ENCODE assay signal across 28 mouse cellular contexts in the genomic region with DNA sequence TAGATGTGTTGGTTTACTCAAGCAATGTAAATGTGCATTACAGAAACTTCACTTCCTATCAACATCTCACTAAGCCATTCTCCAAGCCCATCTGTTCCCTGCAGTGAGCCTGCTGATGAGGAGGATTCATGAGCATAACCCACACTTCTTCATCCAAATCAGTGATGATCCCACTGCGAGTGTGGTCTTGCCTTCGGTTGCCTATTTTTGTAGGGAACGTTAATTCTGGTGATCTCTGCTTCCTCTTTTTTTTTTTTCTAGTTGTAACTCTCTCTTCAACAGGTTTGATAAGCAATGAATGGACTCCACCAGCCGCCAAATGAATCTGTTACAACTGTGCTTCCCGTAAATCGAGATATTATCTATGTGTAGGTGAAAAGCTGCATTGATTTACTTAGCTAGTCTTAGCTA.
DNase-seq lines count a peak whose midpoint lies in the region; ATAC-seq and TF ChIP-seq lines count a peak whose summit lies in the region.
"Had no signal": no experiment of that assay in that cellular context is flagged by ENCODE, and none has a peak within 500 bp of the region (broad histone marks: within the 10 kb centered on the region; RNA-seq: fewer than 3 reads in every experiment).

No protein-coding gene starts in this region.

- 88% methylated on average over 6 of the region's 6 CpGs for WGBS in midbrain, postnatal 0 days
- WGBS in midbrain, embryonic 16.5 days = 91% methylated on average over 6 of the region's 6 CpGs

- no peaks in the 10 kb centered on the region for H3K36me3 ChIP-seq in midbrain, postnatal 0 days (ENCODE audit: insufficient read depth, low read length)
- H3K36me3 ChIP-seq in midbrain, embryonic 16.5 days (ENCODE audit: control insufficient read depth, insufficient read depth, low read length) = no peaks in the 10 kb centered on the region
- H3K36me3 ChIP-seq: embryonic facial prominence, embryonic 12.5 days; G1E; heart, embryonic 13.5 days; liver, embryonic 12.5 days; midbrain, embryonic 15.5 days; neural tube, embryonic 12.5 days had no signal

- no peak overlapping the region for H3K4me2 ChIP-seq in midbrain, postnatal 0 days (ENCODE audit: low read depth, low read length, poor library complexity, severe bottlenecking)
- no peak overlapping the region for H3K4me2 ChIP-seq in midbrain, embryonic 16.5 days (ENCODE audit: low read length)
- H3K4me2 ChIP-seq: embryonic facial prominence, embryonic 12.5 days; heart, embryonic 13.5 days; liver, embryonic 12.5 days; midbrain, embryonic 15.5 days; neural tube, embryonic 12.5 days had no signal

- H3K27me3 ChIP-seq in midbrain, postnatal 0 days (ENCODE audit: insufficient read depth, low read length) = no peaks in the 10 kb centered on the region
- no peaks in the 10 kb centered on the region for H3K27me3 ChIP-seq in midbrain, embryonic 16.5 days (ENCODE audit: control insufficient read depth, insufficient read depth, low read depth, low read length)
- H3K27me3 ChIP-seq: embryonic facial prominence, embryonic 12.5 days; heart, embryonic 13.5 days; liver, embryonic 12.5 days; midbrain, embryonic 15.5 days; neural tube, embryonic 12.5 days had no signal

- ATAC-seq in midbrain, postnatal 0 days (ENCODE audit: low FRiP score) = no peak
- ATAC-seq in midbrain, embryonic 16.5 days = no peak
- ATAC-seq: forebrain, postnatal 0 days; intestine, embryonic 16.5 days; liver, embryonic 12.5 days; lung, postnatal 0 days; midbrain, embryonic 15.5 days had no signal

- H3K4me1 ChIP-seq in midbrain, postnatal 0 days (ENCODE audit: insufficient read depth, low read length) = no peaks in the 10 kb centered on the region
- no peaks in the 10 kb centered on the region for H3K4me1 ChIP-seq in midbrain, embryonic 16.5 days (ENCODE audit: control insufficient read depth, insufficient read depth, low read length)
- H3K4me1 ChIP-seq: embryonic facial prominence, embryonic 12.5 days; heart, embryonic 13.5 days; liver, embryonic 12.5 days; midbrain, embryonic 15.5 days; neural tube, embryonic 12.5 days had no signal

- H3K4me3 ChIP-seq in midbrain, postnatal 0 days (ENCODE audit: low read depth, low read length) = no peak overlapping the region
- H3K4me3 ChIP-seq in midbrain, embryonic 16.5 days (ENCODE audit: low read depth, low read length) = no peak overlapping the region
- H3K4me3 ChIP-seq: embryonic facial prominence, embryonic 12.5 days; heart, embryonic 13.5 days; left cerebral cortex, adult 2 months; liver, embryonic 12.5 days; midbrain, embryonic 15.5 days; myocyte; neural tube, embryonic 12.5 days had no signal

- DNase-seq in cerebellum, adult 11-12 months = peak; percentile 42
- no peak for DNase-seq in cerebellum, adult 11 months
- peak; percentile 77 for DNase-seq in midbrain, postnatal 0 days (ENCODE audit: low spot score)
- peak; percentile 51 to 62 for DNase-seq in cerebellum, postnatal 14 days
- DNase-seq in urinary bladder, postnatal 25 days (ENCODE audit: low spot score) = no peak
- no peak for DNase-seq in lung, postnatal 14 days
- DNase-seq: adrenal gland, postnatal 14 days; embryo, embryonic 11 days; forebrain, postnatal 0 days; gastrocnemius, postnatal 10 days; heart, postnatal 10 days; kidney, adult 9 months; kidney, postnatal 25 days; lung, adult 18-20 months; thymus, adult 2 months; thymus, postnatal 36 days had no signal

- no peak overlapping the region for H3K27ac ChIP-seq in midbrain, postnatal 0 days (ENCODE audit: low read depth, low read length)
- H3K27ac ChIP-seq in midbrain, embryonic 16.5 days (ENCODE audit: low read length) = no peak overlapping the region
- H3K27ac ChIP-seq: embryonic facial prominence, embryonic 12.5 days; heart, embryonic 13.5 days; left cerebral cortex, adult 2 months; liver, embryonic 12.5 days; macrophage; midbrain, embryonic 15.5 days; neural tube, embryonic 12.5 days had no signal

- no peaks in the 10 kb centered on the region for H3K9me3 ChIP-seq in midbrain, postnatal 0 days (ENCODE audit: low read length)
- H3K9me3 ChIP-seq in midbrain, embryonic 16.5 days (replicated peaks; ENCODE audit: control insufficient read depth, low read length, poor library complexity, severe bottlenecking) = no peaks in the 10 kb centered on the region
- H3K9me3 ChIP-seq: embryonic facial prominence, embryonic 12.5 days; G1E; heart, embryonic 13.5 days; liver, embryonic 12.5 days; midbrain, embryonic 15.5 days; neural tube, embryonic 12.5 days had no signal

- H3K9ac ChIP-seq in midbrain, postnatal 0 days (replicated peaks; ENCODE audit: low read length, poor library complexity, severe bottlenecking) = no peak overlapping the region
- no peak overlapping the region for H3K9ac ChIP-seq in midbrain, embryonic 16.5 days (ENCODE audit: low read depth, low read length)
- H3K9ac ChIP-seq: embryonic facial prominence, embryonic 12.5 days; forebrain, postnatal 0 days; heart, embryonic 13.5 days; liver, embryonic 12.5 days; midbrain, embryonic 15.5 days; neural tube, embryonic 12.5 days had no signal

- TF ChIP-seq CTCF in midbrain, postnatal 0 days (IDR thresholded peaks at IDR 0.05) = no peak

Comparison
In these comparisons a context has a peak if more than half of its experiments do, and no peak if none do; other contexts are left out.
1. DNase-seq: peak in cerebellum, adult 11-12 months (single experiment), midbrain, postnatal 0 days (single experiment) and cerebellum, postnatal 14 days (2 of 2); none in cerebellum, adult 11 months (single experiment), urinary bladder, postnatal 25 days (single experiment) and lung, postnatal 14 days (single experiment).